Mouse (Mus musculus) liver, adult (tissue): Measurements from ENCODE around the gene Hexim2.

Source experiments
- GATA4 ChIP-seq: IDR thresholded peaks from 2 replicates; pipeline ENCODE4 v1.6.1; 2014; ENCODE audit warnings: mild to moderate bottlenecking, low read length; ENCODE audit not compliant: insufficient replicate concordance

Hexim2 gene

GRCm38 (mm10) chr11:103173041-103173770 lies 41.0 kb downstream of the Hexim2 start:
- TF ChIP-seq GATA4: no peak

GRCm38 (mm10) chr11:103173771-103174344 lies 41.6 kb downstream of the Hexim2 start:
- TF ChIP-seq GATA4: no peak

GRCm38 (mm10) chr11:103174411-103174832 lies 42.2 kb downstream of the Hexim2 start:
- no peak for TF ChIP-seq GATA4

GRCm38 (mm10) chr11:103174891-103175391 lies 42.7 kb downstream of the Hexim2 start:
- TF ChIP-seq GATA4: no peak

- no peak for TF ChIP-seq GATA4
Observed at GRCm38 (mm10) chr11:103175688-103176442, 43.6 kb downstream of the Hexim2 start.

GRCm38 (mm10) chr11:103176510-103176909 lies 44.3 kb downstream of the Hexim2 start:
- no peak for TF ChIP-seq GATA4

- no peak for TF ChIP-seq GATA4
Observed at GRCm38 (mm10) chr11:103177216-103177615, 45.0 kb downstream of the Hexim2 start.

GRCm38 (mm10) chr11:103177815-103178485 lies 45.7 kb downstream of the Hexim2 start:
- TF ChIP-seq GATA4: no peak

- no peak for TF ChIP-seq GATA4
Observed at GRCm38 (mm10) chr11:103178748-103179147, 46.5 kb downstream of the Hexim2 start.

- no peak for TF ChIP-seq GATA4
Observed at GRCm38 (mm10) chr11:103180426-103180825, 48.2 kb downstream of the Hexim2 start.

- TF ChIP-seq GATA4: no peak
Observed at GRCm38 (mm10) chr11:103181349-103181748, 49.1 kb downstream of the Hexim2 start.

GRCm38 (mm10) chr11:103181911-103182310 lies 49.7 kb downstream of the Hexim2 start:
- TF ChIP-seq GATA4: no peak

GRCm38 (mm10) chr11:103184891-103185290 lies 52.7 kb downstream of the Hexim2 start:
- no peak for TF ChIP-seq GATA4
